Mouse (Mus musculus) T-helper 17 cell (primary cell): ENCODE data around the gene Ntm.

Source experiments
- in situ Hi-C, 2 experiments: fragments of 300-600 bp; cut with MboI, MseI; formaldehyde crosslinking; loops; 1 replicate in 1 of 2; 2 replicates in 1 of 2; pipeline ENCODE4 v1.15.1; 2025; ENCODE audit warnings: high pct_unique_total_duplicates in 2 of 2

Ntm gene

DNA sequence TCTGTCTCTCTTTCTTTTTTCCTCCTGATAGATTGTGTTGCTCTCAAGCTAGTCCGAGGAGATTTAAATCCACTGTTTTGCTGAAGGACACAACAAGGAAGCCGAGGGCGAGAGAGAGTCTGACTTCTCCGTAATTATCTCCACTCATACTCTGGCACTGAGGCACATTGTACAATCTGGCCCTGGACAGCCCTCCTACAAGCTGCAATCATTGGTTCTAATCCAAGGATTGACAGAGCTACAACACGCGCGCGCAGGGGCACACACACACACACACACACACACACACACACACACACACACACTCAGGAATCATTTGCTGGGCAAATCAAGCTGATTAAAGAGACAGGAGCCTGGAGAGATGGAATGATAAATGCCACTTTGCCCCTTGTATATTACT is at the start of gene Ntm:
TSS of gene Ntm (minus strand) at position 164 of the 400 bp plus-strand sequence.
- in situ Hi-C loops = no loop called here

DNA sequence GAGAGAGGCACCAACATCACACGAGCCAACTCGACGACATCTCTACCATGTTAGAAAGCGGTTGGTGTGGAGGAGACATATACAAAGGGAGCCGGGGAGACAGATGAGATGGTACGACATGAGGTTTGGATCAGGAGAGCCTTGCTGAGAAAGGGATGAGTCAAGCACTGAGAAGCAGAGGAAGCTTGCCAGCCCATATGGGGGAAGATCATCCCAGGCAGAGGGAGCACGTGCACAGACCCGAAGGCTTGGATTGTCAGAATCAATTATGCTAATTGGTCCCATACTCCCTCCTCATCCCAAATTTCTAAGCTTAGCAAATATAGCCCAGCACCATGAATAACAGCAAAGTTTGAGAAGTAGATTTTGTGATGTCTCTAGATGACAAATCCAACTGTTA is 42.8 kb upstream of the Ntm start:
- in situ Hi-C loops = no loop called here

DNA sequence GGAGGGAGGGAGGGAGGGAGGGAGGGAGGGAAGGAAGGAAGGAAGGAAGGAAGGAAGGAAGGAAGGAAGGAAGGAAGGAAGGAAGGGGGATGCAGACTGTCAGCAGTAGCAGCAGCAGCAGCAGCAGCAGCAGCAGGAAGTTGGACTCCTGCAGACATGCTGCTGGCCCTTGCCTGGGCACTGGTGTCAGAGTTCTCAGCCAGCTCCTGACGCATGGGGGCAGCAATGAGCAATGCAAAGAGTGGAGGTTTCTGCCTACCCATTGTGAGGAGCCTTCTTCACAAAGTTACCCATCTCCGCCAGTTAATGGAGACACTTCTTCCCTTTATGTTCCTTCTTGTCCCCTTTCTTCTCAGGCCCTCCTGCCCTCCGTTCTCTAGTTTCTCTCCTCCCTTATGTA is 40.7 kb upstream of the Ntm start:
- in situ Hi-C loops = no loop called here

DNA sequence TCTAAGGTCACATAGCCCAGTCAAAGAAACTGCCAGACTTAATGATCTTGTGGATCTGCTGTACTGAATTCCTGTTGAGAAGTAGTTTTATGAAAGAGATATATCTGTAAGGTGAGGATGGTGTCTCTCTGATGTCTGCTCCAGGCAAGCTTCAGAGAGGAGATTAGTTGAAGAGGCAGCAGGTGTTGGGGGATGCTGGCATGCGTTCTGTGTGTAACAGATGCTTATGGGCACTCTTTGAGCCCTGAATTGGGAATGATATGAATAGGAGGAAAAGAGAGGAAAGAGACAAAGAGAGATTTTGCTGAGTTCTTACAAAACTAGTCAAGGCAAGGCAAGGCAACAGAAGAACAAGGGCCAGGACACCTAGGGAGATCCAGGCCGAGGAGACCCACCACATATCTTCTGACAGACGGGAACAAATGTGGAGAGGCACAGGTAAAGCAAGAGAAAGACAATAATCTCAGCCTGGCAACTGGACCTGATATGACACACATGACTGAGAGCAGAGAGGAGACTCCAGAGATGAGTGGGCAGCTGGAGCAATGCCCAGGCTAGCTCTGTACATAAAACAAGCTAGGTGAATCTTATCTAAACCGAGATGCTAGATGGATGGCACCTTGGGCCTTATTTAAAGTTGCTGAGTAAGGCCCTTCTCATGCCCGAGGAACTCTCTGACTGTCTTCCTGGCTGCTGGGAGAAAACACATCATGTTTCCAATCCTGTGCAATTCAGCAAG is 18.4 kb upstream of the Ntm start:
- in situ Hi-C loops = no loop called here

DNA sequence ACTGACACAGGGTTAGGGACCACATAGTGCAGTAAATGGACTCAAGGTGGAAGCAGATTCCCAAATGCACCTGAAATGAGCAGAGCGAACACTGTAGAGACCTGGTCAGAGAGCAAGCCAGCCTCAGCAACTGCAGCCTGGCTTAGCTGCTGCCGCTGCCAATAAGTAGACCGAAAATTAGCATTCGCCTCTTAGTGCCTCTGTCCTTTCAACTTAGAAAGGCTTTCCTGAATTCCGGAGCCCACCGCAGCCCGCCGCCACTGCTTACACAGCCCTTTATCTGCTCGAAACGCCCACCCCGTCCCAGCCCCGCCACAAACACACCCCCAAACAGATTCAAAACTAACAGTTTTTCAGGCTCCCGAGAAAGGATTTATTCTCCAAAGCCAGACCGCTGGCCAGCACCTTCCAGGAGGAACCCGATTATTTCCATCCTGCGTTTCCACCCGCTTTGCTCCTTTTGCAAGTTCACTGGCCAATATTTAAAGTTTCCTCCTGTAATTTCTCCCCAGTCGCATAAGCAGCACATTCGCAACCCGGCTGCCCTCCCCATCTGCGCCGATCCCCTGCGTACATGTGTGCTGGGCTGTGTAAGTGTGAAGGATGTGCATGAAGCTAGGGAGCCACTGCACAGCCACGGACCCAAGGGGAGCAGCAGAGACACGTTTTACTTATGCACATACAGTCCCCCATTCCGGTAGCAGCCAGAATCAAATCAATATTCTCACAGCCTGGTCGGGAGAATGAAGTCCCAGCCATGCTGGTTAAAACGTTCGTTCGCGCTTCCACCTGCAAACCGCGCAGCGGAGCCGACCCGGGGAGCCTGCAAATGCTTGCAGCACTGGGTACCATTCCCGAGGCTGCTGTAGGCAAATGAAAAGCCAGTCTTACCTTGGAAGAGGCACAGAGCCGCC is 730 bp downstream of the Ntm start:
- in situ Hi-C loops = no loop called here

DNA sequence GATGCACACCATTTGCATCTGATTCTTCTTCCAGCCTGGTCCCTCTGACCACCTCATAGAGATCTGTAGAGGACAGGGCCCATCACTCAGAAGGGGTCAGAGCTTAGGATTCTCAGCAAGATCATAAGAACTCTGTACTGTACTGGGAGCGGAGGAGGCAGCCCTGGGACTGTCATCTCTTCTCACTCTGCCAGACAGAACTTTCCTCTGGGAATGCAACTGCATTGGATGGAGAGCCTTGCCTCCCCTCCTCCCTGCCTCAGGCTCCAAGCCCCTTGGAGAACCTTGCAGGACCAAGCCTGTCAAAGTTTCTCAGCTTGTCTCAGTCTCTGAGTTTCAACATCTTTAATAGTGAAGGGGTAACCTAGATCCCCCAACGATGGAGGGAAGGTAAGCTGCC is 1.4 kb downstream of the Ntm start:
- in situ Hi-C loops = no loop called here

DNA sequence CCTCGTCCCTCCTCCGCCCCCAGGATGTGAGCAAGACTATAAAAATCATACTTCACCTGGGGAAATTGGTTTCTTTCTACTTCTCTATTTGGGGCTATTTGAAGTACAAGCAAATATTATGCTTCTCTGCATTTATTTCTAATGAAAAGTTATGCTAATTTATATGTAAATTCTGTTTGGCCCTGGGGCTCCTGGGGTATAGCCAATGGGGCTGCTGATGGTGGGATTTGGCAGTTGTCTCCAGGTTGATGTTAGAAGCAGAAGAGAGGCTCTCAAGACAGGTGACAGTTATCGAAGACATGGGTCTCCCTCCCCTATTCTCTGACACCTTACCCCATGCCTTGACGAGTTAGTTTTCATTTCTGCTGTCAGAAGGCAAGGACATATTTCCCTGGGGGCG is 2.2 kb downstream of the Ntm start:
- in situ Hi-C loops = no loop called here

DNA sequence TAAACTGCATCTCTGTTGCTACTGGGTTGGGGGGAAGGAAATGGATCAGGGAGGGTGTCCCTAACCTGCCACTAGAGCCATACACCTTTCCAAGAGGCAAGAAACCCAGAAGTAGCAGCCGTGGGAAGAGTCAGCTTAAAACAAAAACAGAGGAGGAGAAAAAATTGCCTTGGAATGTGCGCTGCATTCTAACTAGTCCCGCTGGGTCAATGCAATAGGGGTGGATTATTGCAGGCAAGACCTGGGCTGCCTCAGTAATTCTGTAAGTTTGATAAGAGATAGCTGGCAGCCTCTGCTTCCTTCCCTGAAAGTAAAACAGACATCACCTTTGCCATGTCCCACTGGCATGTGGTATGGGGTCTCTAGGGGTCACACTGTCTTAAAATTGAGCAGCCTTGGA is 2.7 kb downstream of the Ntm start:
- in situ Hi-C loops = no loop called here

DNA sequence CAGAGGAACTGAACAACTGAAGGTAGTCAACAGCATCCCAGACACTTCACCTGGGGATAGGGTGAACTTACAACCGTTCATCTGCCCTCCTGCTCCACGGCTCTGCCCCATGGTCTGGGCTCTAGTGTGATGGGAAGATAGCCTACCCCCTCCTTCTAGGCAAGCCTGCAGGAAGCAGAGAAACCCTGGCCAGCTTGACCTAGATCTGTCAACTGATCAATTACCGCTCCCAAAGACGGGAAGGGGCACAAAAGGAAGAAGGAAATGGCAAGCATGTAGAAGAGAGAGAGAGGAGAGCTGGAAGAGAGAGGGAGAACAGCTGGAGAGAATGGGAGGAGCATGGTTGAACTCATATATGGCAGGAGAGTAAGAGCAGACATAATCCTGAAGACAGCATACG is 6.0 kb downstream of the Ntm start:
- in situ Hi-C loops = no loop called here

DNA sequence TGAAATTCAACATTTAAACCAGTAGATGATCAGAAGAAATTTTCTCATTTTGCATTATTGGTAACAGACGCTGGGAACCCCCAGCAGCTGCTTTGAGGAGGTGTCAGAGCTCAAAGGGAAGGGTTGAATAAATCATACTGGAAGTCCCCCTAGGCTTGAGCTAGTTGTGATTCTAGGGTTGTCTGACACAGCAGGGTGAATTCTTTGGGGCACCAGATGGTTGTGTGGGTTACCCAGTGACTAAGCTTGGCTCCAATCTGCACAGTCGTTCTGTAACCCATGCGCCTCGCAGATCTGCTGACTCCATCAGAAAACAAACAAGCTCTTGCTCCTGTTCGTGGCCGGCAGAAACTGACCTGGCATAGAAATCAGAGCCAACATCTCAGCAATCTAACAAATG is 8.9 kb downstream of the Ntm start:
- in situ Hi-C loops = no loop called here

DNA sequence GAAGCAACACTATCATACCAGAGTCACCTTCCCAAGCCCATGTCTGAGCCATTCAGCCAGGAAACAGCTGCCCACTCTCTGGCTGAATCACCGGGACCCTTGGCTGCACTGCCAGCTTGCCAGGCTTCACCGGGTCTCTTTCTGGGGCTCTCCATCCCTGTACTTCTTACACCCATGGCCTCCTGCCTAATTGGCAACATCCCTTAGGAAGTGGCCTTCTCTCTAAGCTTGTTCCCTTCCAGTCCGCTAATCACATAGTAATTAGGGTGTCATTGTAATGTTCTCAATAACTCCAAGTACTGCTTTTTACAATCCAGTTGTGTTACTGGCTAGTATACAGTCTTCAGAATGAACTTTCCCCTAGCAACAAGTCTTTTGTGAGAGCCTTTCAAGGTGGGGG is 13.9 kb downstream of the Ntm start:
- in situ Hi-C loops = no loop called here

DNA sequence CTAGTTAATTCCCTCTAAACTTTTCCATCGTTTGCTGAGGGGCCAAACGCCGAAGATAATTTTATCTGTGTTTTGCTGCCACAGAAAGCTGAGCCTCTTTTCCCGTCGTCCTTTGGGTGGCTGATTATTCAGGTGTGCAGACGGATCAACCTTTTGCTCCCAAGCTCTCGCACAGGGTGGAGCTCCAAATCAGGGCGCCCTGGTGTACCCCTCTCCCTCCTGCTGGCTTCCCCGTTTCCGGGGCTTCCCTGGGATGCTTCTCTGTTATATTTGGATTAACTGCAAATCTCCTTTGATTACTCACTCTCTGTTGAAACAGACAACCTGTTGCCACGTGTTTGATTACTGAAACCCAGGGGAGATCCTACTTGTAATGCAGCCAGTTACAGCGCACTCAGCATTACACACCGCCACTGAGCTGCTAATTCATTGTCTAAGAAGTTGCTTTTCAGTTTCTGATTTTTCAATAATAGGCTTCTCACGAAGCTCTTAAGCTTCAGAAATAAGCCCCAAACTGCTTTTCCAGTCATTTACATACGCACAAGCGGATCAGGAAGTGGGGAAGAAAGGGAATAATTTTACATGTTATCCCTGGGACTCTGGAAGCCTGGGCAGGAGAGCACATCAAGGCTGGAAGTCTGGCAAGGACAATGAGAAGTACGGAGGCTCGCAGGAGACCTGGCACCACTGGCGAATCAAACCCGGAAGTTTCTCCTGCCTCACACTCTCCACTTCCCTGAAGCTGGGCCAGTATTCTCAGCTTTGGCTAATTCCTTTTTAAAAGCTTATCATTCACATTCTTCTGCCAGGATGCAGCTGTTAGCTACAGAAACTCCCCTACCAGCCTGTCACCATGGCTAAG is 19.5 kb downstream of the Ntm start:
- in situ Hi-C loops = no loop called here

DNA sequence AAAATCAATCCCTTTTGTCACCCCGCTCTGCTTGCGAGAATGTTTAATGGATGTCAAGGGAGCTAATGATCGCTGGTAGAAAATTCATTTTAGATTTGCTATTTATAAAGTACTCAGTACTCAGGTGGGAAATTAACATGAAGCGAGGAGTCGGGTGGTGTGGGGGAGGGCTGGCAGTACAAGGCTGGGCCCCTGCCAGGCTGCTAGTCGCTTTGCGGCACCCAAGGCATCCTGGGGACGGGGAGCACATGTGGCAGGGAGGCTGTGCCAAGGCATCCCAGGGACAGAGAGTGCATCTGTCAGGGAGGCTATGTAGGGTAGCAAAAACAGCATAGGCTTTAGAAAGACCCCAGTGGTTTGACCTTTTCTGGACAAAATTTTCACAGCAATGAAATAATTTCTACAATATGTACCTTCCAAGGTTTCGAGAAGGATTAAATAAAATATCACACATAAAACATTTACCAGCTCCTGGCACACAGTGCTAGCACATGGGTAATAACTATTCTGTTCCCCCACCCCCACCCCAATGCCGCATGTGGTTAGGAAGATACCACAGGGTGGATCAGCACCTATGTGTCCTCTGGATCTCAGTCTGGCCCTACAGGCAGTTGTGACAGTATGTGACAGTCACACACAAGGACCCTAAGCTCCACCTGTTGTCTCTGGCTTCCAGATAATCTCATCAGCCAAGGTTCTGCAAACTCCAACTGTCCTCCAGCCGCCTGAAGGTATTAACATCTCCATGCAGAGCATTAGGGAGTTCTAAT is 20.6 kb downstream of the Ntm start:
- in situ Hi-C loops = no loop called here

DNA sequence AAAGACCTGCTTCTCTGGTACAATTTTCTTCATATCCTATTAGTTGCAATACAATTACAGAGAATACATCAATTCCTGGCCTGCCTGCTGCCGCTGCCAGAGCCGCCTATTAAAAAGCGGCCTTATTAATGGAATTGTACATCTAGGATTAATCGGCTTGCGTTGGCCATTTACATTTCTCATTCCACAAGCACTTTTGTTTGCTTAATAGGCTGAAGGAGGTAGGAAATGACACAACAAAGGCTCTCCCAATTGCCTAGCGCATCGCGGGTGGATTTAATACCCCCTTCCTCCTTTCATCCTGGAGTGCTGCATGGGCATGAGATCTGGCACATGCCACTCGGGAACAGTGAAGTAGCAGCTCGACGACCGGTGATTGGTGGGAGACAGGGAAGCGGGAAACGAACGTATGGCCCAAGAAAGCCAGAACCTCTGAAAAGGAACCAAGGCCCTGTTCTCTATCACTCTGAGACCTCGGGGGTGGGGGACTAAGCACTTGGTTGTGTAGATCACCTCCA is 23.4 kb downstream of the Ntm start:
- in situ Hi-C loops = no loop called here

DNA sequence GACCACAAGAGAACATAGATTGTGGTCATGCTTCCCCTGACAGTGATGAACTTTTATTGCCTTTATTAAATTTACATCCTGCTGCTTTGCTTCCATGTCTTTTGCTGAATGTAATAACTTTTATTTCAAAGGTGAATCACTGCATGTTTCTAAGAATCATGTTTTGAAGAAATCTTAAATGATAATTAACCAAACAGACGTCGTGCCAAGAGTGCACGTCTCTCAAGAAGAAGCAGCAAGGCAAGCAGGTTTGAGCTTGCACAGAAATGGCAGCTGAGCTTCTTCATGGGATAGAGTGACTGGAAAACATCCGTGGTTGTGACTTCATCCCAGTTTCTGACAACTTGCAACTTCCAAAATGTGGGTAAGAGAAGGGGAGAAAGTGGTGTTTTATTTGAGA is 34.1 kb downstream of the Ntm start:
- in situ Hi-C loops = no loop called here

DNA sequence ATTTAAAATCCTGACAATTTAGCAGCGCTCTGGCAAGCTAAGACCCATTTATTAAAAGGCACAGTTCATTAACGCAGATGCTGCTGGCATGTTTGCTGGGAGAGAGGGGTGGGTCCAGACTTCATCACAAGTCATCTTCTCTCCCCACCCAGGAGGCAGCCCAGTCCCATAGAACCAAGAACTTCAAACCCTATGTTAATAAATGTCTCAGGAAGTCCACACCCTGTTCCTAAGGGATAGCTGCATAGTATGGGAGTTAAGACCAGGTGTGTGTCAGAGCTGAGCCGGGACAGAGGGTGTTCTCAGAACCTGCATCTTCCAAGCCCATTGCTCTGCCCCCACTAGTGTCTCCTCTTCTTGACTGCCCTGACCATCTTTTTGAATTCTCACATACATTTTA is 37.6 kb downstream of the Ntm start:
- in situ Hi-C loops = no loop called here

DNA sequence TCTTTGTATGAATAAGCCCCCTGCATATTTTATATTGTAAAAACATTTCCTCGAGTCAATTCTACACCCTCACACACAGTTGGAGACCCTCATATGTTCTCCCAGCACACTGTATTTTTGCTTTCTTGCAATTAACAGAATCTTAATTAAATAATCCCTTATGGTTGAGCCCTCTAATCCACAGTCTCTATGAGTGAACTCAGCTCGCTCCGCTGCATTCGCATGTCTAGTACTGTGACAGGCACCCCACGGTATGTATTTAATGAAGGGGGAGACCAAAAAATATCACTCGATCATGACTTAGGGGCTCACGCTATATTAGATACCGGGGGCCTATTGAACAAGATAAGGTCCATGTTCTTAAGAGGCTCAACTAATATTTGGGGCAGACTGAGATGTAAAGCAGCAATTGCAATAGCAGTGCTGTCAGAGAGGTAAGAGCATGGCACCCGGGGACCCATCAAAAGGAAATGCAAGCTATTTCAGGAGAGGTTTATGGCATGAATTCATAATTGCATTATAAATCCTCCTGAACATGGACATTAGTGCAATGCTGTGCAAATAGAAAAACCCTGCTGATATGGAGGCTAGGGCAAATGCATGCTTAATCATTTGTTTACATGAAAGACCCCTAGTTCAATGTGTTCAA is 64.4 kb downstream of the Ntm start:
- in situ Hi-C loops = no loop called here

DNA sequence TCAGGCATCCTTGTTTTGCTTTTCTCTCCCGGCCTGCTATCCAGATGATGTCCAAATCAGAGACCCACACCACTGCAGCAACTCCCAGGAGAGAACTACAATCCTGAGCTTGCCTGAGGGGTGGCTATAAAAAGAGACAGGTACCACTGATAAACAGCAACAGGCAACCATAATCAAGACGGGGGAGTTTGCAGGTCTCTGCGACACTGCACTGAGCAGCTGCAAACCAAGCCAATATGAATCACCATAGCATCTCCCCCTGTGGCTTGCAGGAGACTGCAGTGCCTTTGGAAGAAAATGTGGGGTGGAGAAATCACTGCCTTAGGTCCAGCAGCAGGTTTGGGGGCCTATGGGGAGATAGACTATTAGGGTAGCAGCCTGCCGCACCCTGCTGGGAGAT is 65.5 kb downstream of the Ntm start:
- in situ Hi-C loops = no loop called here

DNA sequence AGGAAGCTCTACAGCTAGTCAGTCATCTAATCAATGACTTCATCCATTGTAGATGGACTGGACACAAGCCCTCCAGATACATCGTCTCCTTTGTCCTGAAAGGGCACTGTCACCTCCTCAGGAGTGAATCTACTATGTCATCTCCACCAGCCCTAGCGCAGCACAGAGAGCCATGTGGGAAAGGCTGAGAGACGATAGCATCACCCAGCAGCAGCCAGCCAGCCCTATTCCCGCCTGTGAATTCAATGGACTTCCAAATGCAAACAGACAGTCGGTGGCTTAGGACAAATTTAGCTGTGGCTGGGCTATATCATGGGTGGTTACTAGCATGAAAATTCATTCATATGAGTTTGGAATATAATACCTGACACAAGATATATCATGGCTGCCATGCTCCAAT is 70.1 kb downstream of the Ntm start:
- in situ Hi-C loops = no loop called here

DNA sequence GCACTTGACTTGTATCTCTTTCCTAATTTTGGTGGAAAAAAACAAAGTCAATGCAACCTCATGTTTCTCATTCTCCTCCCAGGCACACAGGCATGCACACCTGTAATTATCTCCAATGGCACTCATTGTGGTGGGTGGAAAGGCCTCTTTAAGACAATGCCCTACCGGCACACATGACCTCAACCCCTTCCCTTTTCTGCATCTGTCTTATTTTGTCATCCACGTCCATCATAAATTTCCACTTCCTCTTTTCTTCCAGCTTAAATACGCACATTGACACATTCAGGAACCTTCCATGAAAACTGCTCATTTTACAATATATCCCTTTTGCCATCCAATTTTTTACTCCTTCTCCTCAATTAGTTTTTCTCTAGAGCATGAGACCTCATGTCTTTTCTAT is 74.2 kb downstream of the Ntm start:
- in situ Hi-C loops = no loop called here

DNA sequence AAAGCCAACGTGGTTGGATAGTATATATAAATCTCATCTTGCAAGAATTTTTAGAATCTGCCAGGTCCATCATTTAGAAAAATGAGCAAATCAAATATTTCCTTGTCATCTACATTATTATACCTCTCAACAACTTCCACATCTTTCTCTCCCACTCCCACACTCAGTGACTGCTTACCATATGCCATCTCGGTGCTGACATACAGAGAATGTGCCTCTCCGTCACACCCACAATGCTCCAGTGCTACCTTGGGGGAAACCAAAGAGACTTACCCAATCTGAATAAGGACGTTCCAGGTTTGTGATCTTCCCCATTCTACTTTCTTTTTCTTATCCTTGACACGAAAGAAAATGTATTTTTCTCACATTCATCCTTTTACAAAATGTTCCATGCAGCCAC is 75.0 kb downstream of the Ntm start:
- in situ Hi-C loops = no loop called here
